Mouse (Mus musculus) erythroblast, embryonic 14.5 days (primary cell): ENCODE measurements around the gene Urm1. TPM values are rescaled to one million over a fixed set of nuclear protein-coding genes. Genes with fewer than 3 reads are reported as not detected.

ENCODE experiments used
- H3K27me3 ChIP-seq: 2 replicates; pipeline ENCODE4 v1.6.1; 2012; ENCODE audit warnings: inconsistent platforms; ENCODE audit not compliant: control insufficient read depth
- H3K36me3 ChIP-seq: 2 replicates; pipeline ENCODE4 v1.6.1; 2012; ENCODE audit warnings: mild to moderate bottlenecking, inconsistent platforms; ENCODE audit not compliant: control insufficient read depth
- H3K4me1 ChIP-seq: 2 replicates; pipeline ENCODE4 v1.6.1; 2012; ENCODE audit warnings: inconsistent platforms; ENCODE audit not compliant: control insufficient read depth
- H3K4me3 ChIP-seq: replicated peaks from 2 replicates; pipeline ENCODE3; 2012; ENCODE audit warnings: moderate library complexity, mild to moderate bottlenecking, inconsistent platforms
- H3K9me3 ChIP-seq: 2 replicates; pipeline ENCODE4 v1.6.1; 2012; ENCODE audit warnings: low read length, inconsistent platforms, mixed read lengths; ENCODE audit not compliant: control insufficient read depth
- GATA1 ChIP-seq: IDR thresholded peaks from 2 replicates; pipeline ENCODE4 v1.6.1; 2012; ENCODE audit warnings: low read length, inconsistent platforms, mixed read lengths
- TAL1 ChIP-seq: IDR thresholded peaks from 3 replicates; pipeline ENCODE4 v1.6.1; 2012; ENCODE audit warnings: low read length, inconsistent platforms, mixed read lengths
- polyA plus RNA-seq: library from polyadenylated mRNA; stranded (reverse); fragments of >175 nt; gene quantifications from 2 replicates; pipeline ENCODE4 v1.2.3, GENCODE M21; 2012

The Urm1 gene
- polyA plus RNA-seq, 1 experiment, result 5.1 TPM

GRCm38 (mm10) chr2:29845636-29846035 lies 25.8 kb downstream of the Urm1 start:
- Histone ChIP-seq H3K36me3 (peaks cover 41% of the 10 kb centered on the region), H3K4me1 (no peaks in the 10 kb centered on the region; the same call in 1 of the 2 replicates), H3K27me3 (peaks cover 39% of the 10 kb centered on the region), H3K9me3 (no peaks in the 10 kb centered on the region; the same call in 1 of the 2 replicates), H3K4me3 (no peak overlapping the region)
- TF ChIP-seq TAL1 (no peak), GATA1 (no peak)

- peaks cover 39% of the 10 kb centered on the region for H3K27me3 ChIP-seq
- H3K9me3 ChIP-seq, result no peaks in the 10 kb centered on the region; the same call in 1 of the 2 replicates
- H3K4me3 ChIP-seq, result no peak overlapping the region
- TF ChIP-seq GATA1 (no peak), TAL1 (no peak)
- peaks cover 36% of the 10 kb centered on the region for H3K36me3 ChIP-seq
- H3K4me1 ChIP-seq, result no peaks in the 10 kb centered on the region; the same call in 1 of the 2 replicates
These were observed 26.4 kb downstream of the Urm1 start for GRCm38 (mm10) chr2:29846061-29846853.

- H3K36me3 ChIP-seq, result peaks cover 31% of the 10 kb centered on the region
- no peak for TF ChIP-seq TAL1
- no peak for TF ChIP-seq GATA1
- H3K9me3 ChIP-seq, result no peaks in the 10 kb centered on the region; the same call in 1 of the 2 replicates
- no peaks in the 10 kb centered on the region; the same call in 1 of the 2 replicates for H3K4me1 ChIP-seq
- no peak overlapping the region for H3K4me3 ChIP-seq
- H3K27me3 ChIP-seq, result peaks cover 39% of the 10 kb centered on the region
These were observed 27.0 kb downstream of the Urm1 start for GRCm38 (mm10) chr2:29846911-29847310.

GRCm38 (mm10) chr2:29849041-29849440 lies 29.2 kb downstream of the Urm1 start:
- Histone ChIP-seq H3K27me3 (peaks cover 35% of the 10 kb centered on the region), H3K4me1 (peaks cover 7% of the 10 kb centered on the region), H3K36me3 (peaks cover 10% of the 10 kb centered on the region)

GRCm38 (mm10) chr2:29849841-29850480 lies 30.1 kb downstream of the Urm1 start:
- Histone ChIP-seq H3K4me3 (no peak overlapping the region), H3K36me3 (peaks cover 6% of the 10 kb centered on the region), H3K9me3 (no peaks in the 10 kb centered on the region; the same call in 1 of the 2 replicates), H3K27me3 (peaks cover 26% of the 10 kb centered on the region), H3K4me1 (peaks cover 10% of the 10 kb centered on the region)
- TF ChIP-seq GATA1 (no peak), TAL1 (no peak)

More at GRCm38 (mm10) chr2:29849041-29849440, 29.2 kb downstream of the Urm1 start:
- no peak overlapping the region for H3K4me3 ChIP-seq
- H3K9me3 ChIP-seq, result no peaks in the 10 kb centered on the region; the same call in 1 of the 2 replicates
- TF ChIP-seq GATA1, result no peak
- TF ChIP-seq TAL1, result no peak

DNA sequence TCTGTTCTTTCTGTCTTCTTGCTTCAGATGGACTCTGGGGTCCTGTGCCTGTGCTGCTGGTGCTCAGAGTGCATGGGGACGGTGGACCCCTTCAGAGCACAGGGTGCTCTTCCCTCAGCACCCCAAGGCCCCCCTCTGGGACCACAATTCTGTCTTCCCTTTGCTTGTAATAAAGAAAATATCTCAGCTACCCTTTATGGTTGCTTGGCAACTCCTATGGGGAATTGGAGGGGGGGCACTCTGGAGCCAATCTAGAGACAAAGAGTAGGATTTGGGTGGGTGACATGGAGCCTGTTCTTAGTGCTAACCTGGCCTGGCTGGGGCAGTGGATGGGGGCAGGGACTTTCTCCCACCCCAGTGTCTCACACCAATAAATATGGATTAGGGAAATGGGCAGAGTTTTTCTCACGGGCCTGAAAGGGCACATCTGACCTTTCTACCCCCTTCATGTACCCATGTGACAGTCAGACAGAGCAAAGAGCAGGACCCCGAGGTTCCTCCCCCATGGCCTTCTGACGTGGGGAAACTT lies 33.1 kb downstream of the Urm1 start:
- H3K27me3 ChIP-seq, result peaks cover 10% of the 10 kb centered on the region
- H3K4me3 ChIP-seq, result no peak overlapping the region
- peaks cover 10% of the 10 kb centered on the region for H3K4me1 ChIP-seq
- no peaks in the 10 kb centered on the region for H3K9me3 ChIP-seq
- TF ChIP-seq TAL1 (no peak), GATA1 (no peak)
- no peaks in the 10 kb centered on the region for H3K36me3 ChIP-seq

- peaks cover 10% of the 10 kb centered on the region for H3K4me1 ChIP-seq
- no peak for TF ChIP-seq TAL1
- no peak for TF ChIP-seq GATA1
These were observed 33.9 kb downstream of the Urm1 start for GRCm38 (mm10) chr2:29853736-29854135.

DNA sequence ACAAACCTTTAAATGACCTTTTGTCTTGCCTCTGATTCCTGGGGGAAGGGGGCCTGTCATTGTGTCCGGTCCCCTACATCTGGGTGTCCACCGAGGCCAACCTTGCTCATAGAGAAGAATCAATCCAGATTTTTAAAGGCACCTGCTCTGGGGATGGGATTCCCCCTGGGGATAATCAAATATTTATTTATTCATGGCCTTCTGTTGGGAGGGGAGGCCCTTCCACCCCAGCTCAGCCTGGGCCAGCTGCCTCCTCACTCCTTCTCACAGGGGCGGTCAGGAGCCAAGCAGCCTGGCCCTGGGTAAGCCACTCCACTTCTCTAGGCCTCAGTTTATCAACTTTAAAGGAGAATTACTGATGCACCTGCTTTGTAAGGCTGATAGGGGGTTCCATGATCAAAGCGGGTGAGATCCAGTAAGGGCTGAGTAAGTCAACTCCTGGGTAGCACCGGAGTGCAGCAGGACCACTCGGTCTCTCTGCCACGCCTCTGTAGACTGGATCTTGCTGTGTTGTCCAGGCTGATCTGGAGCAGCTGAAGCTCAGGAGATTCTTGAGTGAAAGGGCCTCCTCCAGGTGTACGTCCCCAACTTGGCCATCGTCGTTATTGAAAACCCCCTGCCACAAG lies 35.8 kb downstream of the Urm1 start:
- peaks cover 8% of the 10 kb centered on the region for H3K27me3 ChIP-seq
- TF ChIP-seq TAL1 (no peak), GATA1 (no peak)
- no peaks in the 10 kb centered on the region for H3K36me3 ChIP-seq
- H3K9me3 ChIP-seq, result no peaks in the 10 kb centered on the region
- H3K4me3 ChIP-seq, result no peak overlapping the region
- H3K4me1 ChIP-seq, result peaks cover 10% of the 10 kb centered on the region

More at GRCm38 (mm10) chr2:29853736-29854135, 33.9 kb downstream of the Urm1 start:
- no peaks in the 10 kb centered on the region for H3K9me3 ChIP-seq
- H3K4me3 ChIP-seq, result no peak overlapping the region
- H3K27me3 ChIP-seq, result peaks cover 8% of the 10 kb centered on the region
- no peaks in the 10 kb centered on the region for H3K36me3 ChIP-seq
